Mouse (Mus musculus) heart, adult 2 months (tissue): ENCODE measurements at regions not wholly inside any gene's neighbourhood (a gene's known extent, or its start where the extent isn't known, plus 50 kb on each side); places are given as distances from the start of the nearest gene placed in this dataset.

Experiments
- CTCF ChIP-seq: fragments of 200-600 bp; IDR thresholded peaks from 2 replicates; pipeline ENCODE4 v1.8.1; 2022; ENCODE audit warnings: antibody characterized with exemption, mild to moderate bottlenecking, moderate library complexity
- EP300 ChIP-seq: fragments of 200-500 bp; IDR thresholded peaks from 2 replicates; pipeline ENCODE4 v1.6.1; 2011; ENCODE audit warnings: low read depth, low read length, control low read depth; ENCODE audit not compliant: insufficient read depth

GRCm38 (mm10) chr13:52079678-52080246 is 233.3 kb downstream of the Gadd45g start:
- TF ChIP-seq CTCF = no peak
- TF ChIP-seq EP300 = peak; percentile 69; the same call in 1 of the 2 replicates
